Mouse (Mus musculus) heart, embryonic 14.5 days (tissue): ENCODE measurements around the gene Tmem127. TPM values are rescaled to one million over a fixed set of nuclear protein-coding genes. Genes with fewer than 3 reads are reported as not detected.
"Not testable (repeated sequence)": the region's sequence is repeated elsewhere in the genome, so short reads cannot be mapped to it uniquely, and the experiment has no call there.

Experiments
- ATAC-seq: fragments of 200-750 bp; cut with Nextera tagmentation; 2 replicates; pipeline ENCODE4 v1.8.0; 2017; ENCODE audit warnings: low read depth, moderate TSS enrichment; ENCODE audit not compliant: insufficient number of reproducible peaks, insufficient read depth, low FRiP score
- H3K27ac ChIP-seq, 2 experiments: fragments of 200-500 bp in 1 of 2; fragments of 300-500 bp in 1 of 2; sonication (generic) in 1 of 2; replicated peaks in 1 of 2; 2 replicates each; pipeline ENCODE4 v1.5.1; 2012 to 2014; ENCODE audit warnings: low read depth in 2 of 2, low read length in 2 of 2, control low read depth in 1 of 2, mild to moderate bottlenecking in 1 of 2, mixed read lengths in 1 of 2; ENCODE audit not compliant: control insufficient read depth in 1 of 2, insufficient read depth in 1 of 2
- H3K27me3 ChIP-seq: fragments of 300-500 bp; sonication (generic); 2 replicates; pipeline ENCODE4 v1.6.1; 2014; ENCODE audit warnings: mild to moderate bottlenecking, low read length, control low read depth; ENCODE audit not compliant: control insufficient read depth, insufficient read depth
- H3K36me3 ChIP-seq: fragments of 300-500 bp; sonication (generic); 2 replicates; pipeline ENCODE4 v1.6.1; 2014; ENCODE audit warnings: mild to moderate bottlenecking, control low read depth, low read length, mixed read lengths; ENCODE audit not compliant: control insufficient read depth, insufficient read depth
- H3K4me1 ChIP-seq, 2 experiments: fragments of 200-500 bp in 1 of 2; fragments of 300-500 bp in 1 of 2; sonication (generic) in 1 of 2; 2 replicates each; pipeline ENCODE4 v1.6.1; 2012 to 2014; ENCODE audit warnings: low read length in 2 of 2, control low read depth in 1 of 2, mixed read lengths in 1 of 2; ENCODE audit not compliant: control insufficient read depth in 2 of 2, insufficient read depth in 2 of 2
- H3K4me2 ChIP-seq: fragments of 300-500 bp; sonication (generic); 2 replicates; pipeline ENCODE4 v1.6.1; 2014; ENCODE audit warnings: mild to moderate bottlenecking, low read length
- H3K4me3 ChIP-seq, 2 experiments: fragments of 200-500 bp in 1 of 2; fragments of 300-500 bp in 1 of 2; sonication (generic) in 1 of 2; 2 replicates each; pipeline ENCODE4 v1.5.1; 2012 to 2014; ENCODE audit warnings: low read length in 2 of 2, mild to moderate bottlenecking in 2 of 2, control low read depth in 1 of 2, low read depth in 1 of 2, moderate library complexity in 1 of 2; ENCODE audit not compliant: control insufficient read depth in 1 of 2, insufficient read depth in 1 of 2
- H3K9ac ChIP-seq: fragments of 300-500 bp; sonication (generic); 2 replicates; pipeline ENCODE4 v1.6.1; 2014; ENCODE audit warnings: mild to moderate bottlenecking, low read length
- H3K9me3 ChIP-seq: fragments of 300-500 bp; sonication (generic); 2 replicates; pipeline ENCODE4 v1.6.1; 2016; ENCODE audit warnings: low read length, control low read depth; ENCODE audit not compliant: control insufficient read depth
- WGBS: fragments of 180-500 bp; shearing (Covaris S2); extraction: QIAGEN DNeasy Blood & Tissue Kit; methylation state at CpG from one replicate; pipeline ENCODE4 v1.1.7; 2014; 5-methylcytosine and 5-hydroxymethylcytosine counted together
- polyA plus RNA-seq: library from polyadenylated mRNA; unstranded; fragments of >200 nt; fragmentation: Nextera tagmentation; extraction: Ambion mirVana; gene quantifications from 2 replicates; pipeline ENCODE4 v1.2.1, GENCODE M21; 2014

The Tmem127 gene
- polyA plus RNA-seq, 1 experiment from 2014 or later, result 17.7 TPM

- no peaks in the 10 kb centered on the region for H3K36me3 ChIP-seq
- no peaks in the 10 kb centered on the region for H3K27me3 ChIP-seq
- H3K4me3 ChIP-seq, result no peak overlapping the region
- no peak overlapping the region for H3K4me2 ChIP-seq
- no peak for ATAC-seq
- no peak overlapping the region for H3K27ac ChIP-seq
- H3K9me3 ChIP-seq, result no peaks in the 10 kb centered on the region
- peaks cover 2 to 24% of the 10 kb centered on the region in 2 experiments for H3K4me1 ChIP-seq
- no peak overlapping the region for H3K9ac ChIP-seq
These were observed 30.5 kb downstream of the Tmem127 start for GRCm38 (mm10) chr2:127278162-127278561.

- H3K36me3 ChIP-seq, result peaks cover 88% of the 10 kb centered on the region
- no peaks in the 10 kb centered on the region for H3K27me3 ChIP-seq
- H3K4me2 ChIP-seq, result no peak overlapping the region
- no peaks in the 10 kb centered on the region for H3K9me3 ChIP-seq
- H3K4me1 ChIP-seq, result no peaks in the 10 kb centered on the region
- ATAC-seq, result no peak
- 48% methylated on average over 4 of the region's 4 CpGs for WGBS
- H3K4me3 ChIP-seq, result no peak overlapping the region
- no peak overlapping the region for H3K9ac ChIP-seq
- H3K27ac ChIP-seq, result no peak overlapping the region
These were observed 44.5 kb downstream of the Tmem127 start for GRCm38 (mm10) chr2:127292250-127292649.

- Histone ChIP-seq H3K9ac (no peak overlapping the region), H3K4me1 (no peaks in the 10 kb centered on the region), H3K27ac (no peak overlapping the region), H3K27me3 (no peaks in the 10 kb centered on the region), H3K4me2 (no peak overlapping the region), H3K4me3 (no peak overlapping the region), H3K36me3 (peaks cover 99% of the 10 kb centered on the region), H3K9me3 (no peaks in the 10 kb centered on the region)
- 97% methylated on average over 7 of the region's 7 CpGs for WGBS
- ATAC-seq, result no peak
These were observed 49.5 kb downstream of the Tmem127 start for GRCm38 (mm10) chr2:127297001-127297805.

- H3K9ac ChIP-seq, result no peak overlapping the region
- H3K4me2 ChIP-seq, result no peak overlapping the region
- H3K4me1 ChIP-seq, result no peaks in the 10 kb centered on the region
- H3K27ac ChIP-seq, result no peak overlapping the region
- ATAC-seq, result no peak
- H3K9me3 ChIP-seq, result no peaks in the 10 kb centered on the region
- no peaks in the 10 kb centered on the region for H3K27me3 ChIP-seq
- H3K36me3 ChIP-seq, result peaks cover 92% of the 10 kb centered on the region
- H3K4me3 ChIP-seq, result no peak overlapping the region
- WGBS, result 97% methylated on average over 1 of the region's 1 CpGs
These were observed 50.3 kb downstream of the Tmem127 start for GRCm38 (mm10) chr2:127298056-127298455.

GRCm38 (mm10) chr2:127300701-127301100 is 53.0 kb downstream of the Tmem127 start:
- Histone ChIP-seq H3K36me3 (peaks cover 66% of the 10 kb centered on the region), H3K9me3 (no peaks in the 10 kb centered on the region), H3K4me1 (no peaks in the 10 kb centered on the region), H3K4me2 (no peak overlapping the region), H3K4me3 (no peak overlapping the region), H3K9ac (no peak overlapping the region), H3K27me3 (no peaks in the 10 kb centered on the region), H3K27ac (0 out of 4 replicates have a peak overlapping the region, but pooled peaks of 1 of the 2 experiments have one; percentile 19)
- no peak for ATAC-seq
- WGBS, result 70% methylated on average over 3 of the region's 3 CpGs

GRCm38 (mm10) chr2:127301883-127302282 is 54.2 kb downstream of the Tmem127 start:
- H3K27ac ChIP-seq, result no peak overlapping the region
- H3K9ac ChIP-seq, result no peak overlapping the region
- 86% methylated on average over 3 of the region's 3 CpGs for WGBS
- H3K4me2 ChIP-seq, result no peak overlapping the region
- no peak overlapping the region for H3K4me3 ChIP-seq
- no peaks in the 10 kb centered on the region for H3K27me3 ChIP-seq
- H3K36me3 ChIP-seq, result peaks cover 54% of the 10 kb centered on the region
- H3K9me3 ChIP-seq, result no peaks in the 10 kb centered on the region
- ATAC-seq, result no peak
- no peaks in the 10 kb centered on the region for H3K4me1 ChIP-seq

- not testable (repeated sequence) for ATAC-seq
- peaks cover 31% of the 10 kb centered on the region for H3K36me3 ChIP-seq
- WGBS, result 77% methylated on average over 4 of the region's 4 CpGs
These were observed 56.5 kb downstream of the Tmem127 start for GRCm38 (mm10) chr2:127304192-127304591.

More at GRCm38 (mm10) chr2:127304192-127304591, 56.5 kb downstream of the Tmem127 start:
- not testable (repeated sequence) for H3K4me3 ChIP-seq, H3K27ac ChIP-seq, H3K9me3 ChIP-seq, H3K27me3 ChIP-seq, H3K4me1 ChIP-seq, H3K9ac ChIP-seq, H3K4me2 ChIP-seq
